Mouse (Mus musculus): ENCODE results near the gene Gm17631. TPM values are rescaled to one million over a fixed set of nuclear protein-coding genes. Genes with fewer than 3 reads are reported as not detected.
"Not testable (repeated sequence)": the region's sequence is repeated elsewhere in the genome, so short reads cannot be mapped to it uniquely, and the experiment has no call there.

Gene Gm17631
- polyA plus RNA-seq (2015; fragmentation: Nextera tagmentation; extraction: Ambion mirVana): not detected in 2 replicates

GRCm38 (mm10) chr6:129862349-129862748 is at the start of gene Gm17631:
Gene Gm17631, plus strand, starts transcription at chr6:129862649.
- not testable (repeated sequence) for H3K4me3 ChIP-seq (replicated peaks; ENCODE audit: low read length); ATAC-seq (ENCODE audit: insufficient read depth, low FRiP score); H3K9ac ChIP-seq (ENCODE audit: low read length); H3K27me3 ChIP-seq (ENCODE audit: control insufficient read depth, insufficient read depth, low read length); H3K27ac ChIP-seq (ENCODE audit: low read length); H3K36me3 ChIP-seq (ENCODE audit: control insufficient read depth, insufficient read depth, low read length); H3K9me3 ChIP-seq (replicated peaks; ENCODE audit: control insufficient read depth, low read length); H3K4me1 ChIP-seq (ENCODE audit: control insufficient read depth, insufficient read depth, low read length); H3K4me2 ChIP-seq (ENCODE audit: low read depth, low read length)
- WGBS: no CpG with 5 or more reads among the region's 3 CpGs

DNA sequence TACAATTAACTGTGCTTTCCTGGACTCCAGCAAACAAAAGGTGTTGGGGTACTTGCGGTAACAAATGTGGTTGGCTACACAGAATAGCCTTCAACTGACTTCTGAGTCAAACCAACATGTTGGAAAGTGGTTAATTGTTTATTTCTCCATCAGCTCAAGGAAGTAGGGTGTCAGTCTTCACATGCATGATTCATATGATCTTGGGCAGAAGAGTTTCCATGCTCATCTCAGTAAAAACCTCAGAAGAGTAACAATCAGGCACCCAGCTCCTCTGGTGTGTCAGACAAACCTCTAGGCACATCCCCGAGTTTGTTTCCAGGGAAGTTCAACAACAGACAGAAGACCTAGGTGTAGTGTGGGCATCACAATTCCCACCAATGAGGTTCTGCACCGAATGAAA is 44.7 kb upstream of the Gm17631 start:
- 60% methylated on average over 3 of the region's 3 CpGs for WGBS
- H3K4me1 ChIP-seq (ENCODE audit: control insufficient read depth, insufficient read depth, low read length): no peaks in the 10 kb centered on the region
- H3K9me3 ChIP-seq (replicated peaks; ENCODE audit: control insufficient read depth, low read length): no peaks in the 10 kb centered on the region
- no peaks in the 10 kb centered on the region for H3K27me3 ChIP-seq (ENCODE audit: control insufficient read depth, insufficient read depth, low read length)
- H3K36me3 ChIP-seq (ENCODE audit: control insufficient read depth, insufficient read depth, low read length): no peaks in the 10 kb centered on the region
- no peak overlapping the region for H3K27ac ChIP-seq (ENCODE audit: low read length)
- no peak overlapping the region for H3K4me3 ChIP-seq (replicated peaks; ENCODE audit: low read length)
- ATAC-seq (ENCODE audit: insufficient read depth, low FRiP score): no peak
- H3K4me2 ChIP-seq (ENCODE audit: low read depth, low read length): no peak overlapping the region
- H3K9ac ChIP-seq (ENCODE audit: low read length): no peak overlapping the region

GRCm38 (mm10) chr6:129824004-129824403 is 38.4 kb upstream of the Gm17631 start:
- 74% methylated on average over 1 of the region's 1 CpGs for WGBS
- peaks cover 4% of the 10 kb centered on the region; the same call in 1 of the 2 replicates for H3K9me3 ChIP-seq (replicated peaks; ENCODE audit: control insufficient read depth, low read length)
- H3K4me3 ChIP-seq (replicated peaks; ENCODE audit: low read length): no peak overlapping the region
- no peak overlapping the region for H3K27ac ChIP-seq (ENCODE audit: low read length)
- H3K9ac ChIP-seq (ENCODE audit: low read length): no peak overlapping the region
- no peaks in the 10 kb centered on the region for H3K36me3 ChIP-seq (ENCODE audit: control insufficient read depth, insufficient read depth, low read length)
- no peaks in the 10 kb centered on the region for H3K4me1 ChIP-seq (ENCODE audit: control insufficient read depth, insufficient read depth, low read length)
- ATAC-seq (ENCODE audit: insufficient read depth, low FRiP score): no peak
- no peak overlapping the region for H3K4me2 ChIP-seq (ENCODE audit: low read depth, low read length)
- no peaks in the 10 kb centered on the region for H3K27me3 ChIP-seq (ENCODE audit: control insufficient read depth, insufficient read depth, low read length)

DNA sequence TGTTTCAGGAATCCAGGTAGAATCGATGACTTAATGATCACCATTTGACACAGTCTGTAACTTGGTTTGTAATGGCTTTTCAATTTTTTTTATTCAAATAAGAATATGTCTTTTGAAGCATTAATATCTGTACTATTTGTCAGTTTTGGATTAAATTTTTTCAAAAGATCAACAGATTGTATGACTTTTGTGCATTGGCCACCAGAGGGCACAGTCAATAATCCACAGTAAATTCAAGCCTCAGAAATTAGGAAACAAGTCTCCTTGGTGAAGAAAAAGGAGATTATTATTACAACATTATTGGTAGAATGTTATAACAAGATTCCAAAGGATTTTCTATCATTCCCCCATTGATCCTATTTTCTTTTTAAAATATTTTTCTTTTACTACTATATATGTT is 36.9 kb upstream of the Gm17631 start:
- Histone ChIP-seq H3K9me3 (replicated peaks; ENCODE audit: control insufficient read depth, low read length) (peaks cover 4% of the 10 kb centered on the region; the same call in 1 of the 2 replicates), H3K4me3 (replicated peaks; ENCODE audit: low read length) (no peak overlapping the region), H3K27me3 (ENCODE audit: control insufficient read depth, insufficient read depth, low read length) (no peaks in the 10 kb centered on the region), H3K9ac (ENCODE audit: low read length) (no peak overlapping the region), H3K36me3 (ENCODE audit: control insufficient read depth, insufficient read depth, low read length) (no peaks in the 10 kb centered on the region), H3K4me1 (ENCODE audit: control insufficient read depth, insufficient read depth, low read length) (no peaks in the 10 kb centered on the region), H3K4me2 (ENCODE audit: low read depth, low read length) (no peak overlapping the region), H3K27ac (ENCODE audit: low read length) (no peak overlapping the region)
- 82% methylated on average over 1 of the region's 1 CpGs for WGBS
- ATAC-seq (ENCODE audit: insufficient read depth, low FRiP score): no peak

DNA sequence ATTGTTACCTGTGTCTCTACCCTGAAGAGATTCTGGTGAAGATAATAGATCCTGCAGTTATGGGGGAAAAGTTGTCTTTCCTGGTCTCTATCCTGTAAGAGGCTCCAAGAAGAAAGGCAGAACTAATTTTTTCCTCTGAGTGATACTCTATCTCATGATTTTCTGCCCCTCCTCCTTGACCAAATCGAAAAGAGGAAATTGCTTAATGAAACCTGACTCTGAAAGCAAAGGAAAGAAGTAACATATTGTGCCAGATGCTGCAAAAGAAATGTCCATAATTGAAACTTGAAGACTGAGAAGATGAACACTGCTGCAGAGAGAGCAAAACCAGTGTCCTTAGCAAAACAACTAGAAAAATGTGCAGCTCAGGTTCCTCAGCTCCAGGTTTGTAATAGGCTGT is 14.1 kb downstream of the Gm17631 start, which contains the start of gene Klra17:
Gene Klra17, minus strand, starts transcription at position 124 of the 400 bp plus-strand sequence.
- H3K27me3 ChIP-seq (ENCODE audit: control insufficient read depth, insufficient read depth, low read length): no peaks in the 10 kb centered on the region
- H3K4me3 ChIP-seq (replicated peaks; ENCODE audit: low read length): no peak within 1 kb of the TSS
- H3K4me2 ChIP-seq (ENCODE audit: low read depth, low read length): no peak within 1 kb of the TSS
- H3K36me3 ChIP-seq (ENCODE audit: control insufficient read depth, insufficient read depth, low read length): no peaks in the 10 kb centered on the region
- H3K4me1 ChIP-seq (ENCODE audit: control insufficient read depth, insufficient read depth, low read length): no peaks in the 10 kb centered on the region
- H3K27ac ChIP-seq (ENCODE audit: low read length): no peak within 1 kb of the TSS
- ATAC-seq (ENCODE audit: insufficient read depth, low FRiP score): no peak
- H3K9me3 ChIP-seq (replicated peaks; ENCODE audit: control insufficient read depth, low read length): no peaks in the 10 kb centered on the region
- H3K9ac ChIP-seq (ENCODE audit: low read length): no peak within 1 kb of the TSS
- WGBS: 52% methylated on average over 1 of the region's 1 CpGs

DNA sequence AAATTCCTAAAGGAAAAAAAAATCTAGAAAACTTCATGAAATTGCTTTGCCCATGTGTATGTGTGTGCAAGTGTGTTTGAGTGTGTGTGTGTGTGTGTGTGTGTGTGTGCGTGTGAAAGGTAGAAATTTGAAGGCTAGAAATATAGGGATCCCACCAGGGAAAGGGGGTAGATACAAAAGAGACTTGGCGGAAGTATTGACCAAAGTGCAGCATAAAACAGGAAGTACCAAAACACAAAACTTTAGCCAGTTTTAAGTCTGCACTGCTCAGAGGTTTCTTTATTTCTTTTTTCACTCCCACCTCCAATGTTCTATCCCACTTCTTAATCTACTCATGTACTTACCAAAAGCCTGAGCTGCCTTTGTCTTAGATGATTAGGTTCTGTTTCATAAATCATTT is 20.1 kb downstream of the Gm17631 start:
- ATAC-seq (ENCODE audit: insufficient read depth, low FRiP score): no peak
- Histone ChIP-seq H3K27me3 (ENCODE audit: control insufficient read depth, insufficient read depth, low read length) (no peaks in the 10 kb centered on the region), H3K4me3 (replicated peaks; ENCODE audit: low read length) (no peak overlapping the region), H3K4me1 (ENCODE audit: control insufficient read depth, insufficient read depth, low read length) (no peaks in the 10 kb centered on the region), H3K9ac (ENCODE audit: low read length) (no peak overlapping the region), H3K9me3 (replicated peaks; ENCODE audit: control insufficient read depth, low read length) (no peaks in the 10 kb centered on the region), H3K36me3 (ENCODE audit: control insufficient read depth, insufficient read depth, low read length) (no peaks in the 10 kb centered on the region), H3K27ac (ENCODE audit: low read length) (no peak overlapping the region), H3K4me2 (ENCODE audit: low read depth, low read length) (no peak overlapping the region)
- WGBS: 66% methylated on average over 2 of the region's 2 CpGs

Other genes starting within 250 kb of the Gm17631 start
- 0.14 and 0.45 TPM in 2 replicates for gene Klrk1, start 238.8 kb upstream of the Gm17631 start, polyA plus RNA-seq (2015; fragmentation: Nextera tagmentation; extraction: Ambion mirVana)
- not detected in 2 replicates for gene Klrc3, start 219.3 kb upstream of the Gm17631 start, polyA plus RNA-seq (2015; fragmentation: Nextera tagmentation; extraction: Ambion mirVana)
- not detected in 2 replicates for gene Klrc2, start 202.0 kb upstream of the Gm17631 start, polyA plus RNA-seq (2015; fragmentation: Nextera tagmentation; extraction: Ambion mirVana)
- 0.10 and 0.15 TPM in 2 replicates for gene Klrc1, start 183.7 kb upstream of the Gm17631 start, polyA plus RNA-seq (2015; fragmentation: Nextera tagmentation; extraction: Ambion mirVana)
- gene Klri1, start 145.5 kb upstream of the Gm17631 start, polyA plus RNA-seq (2015; fragmentation: Nextera tagmentation; extraction: Ambion mirVana): not detected in 2 replicates
- gene Klri2, start 122.2 kb upstream of the Gm17631 start, polyA plus RNA-seq (2015; fragmentation: Nextera tagmentation; extraction: Ambion mirVana): 0.08 TPM in 1 of 2 replicates, not detected in the other
- not detected in 2 replicates for gene Gm156, start 78.4 kb upstream of the Gm17631 start, polyA plus RNA-seq (2015; fragmentation: Nextera tagmentation; extraction: Ambion mirVana)
- gene Klra17, start 14.0 kb downstream of the Gm17631 start, polyA plus RNA-seq (2015; fragmentation: Nextera tagmentation; extraction: Ambion mirVana): 0.22 and 0.26 TPM in 2 replicates
- gene Klra5, start 55.0 kb downstream of the Gm17631 start, polyA plus RNA-seq (2015; fragmentation: Nextera tagmentation; extraction: Ambion mirVana): not detected in 2 replicates
- gene Klra6, start 164.3 kb downstream of the Gm17631 start, polyA plus RNA-seq (2015; fragmentation: Nextera tagmentation; extraction: Ambion mirVana): not detected in 2 replicates
- gene Klra4, start 204.6 kb downstream of the Gm17631 start, polyA plus RNA-seq (2015; fragmentation: Nextera tagmentation; extraction: Ambion mirVana): not detected in 2 replicates